Mouse (Mus musculus) kidney, embryonic 15.5 days (tissue): ENCODE measurements at regions not wholly inside any gene's neighbourhood (a gene's known extent, or its start where the extent isn't known, plus 50 kb on each side); places are given as distances from the start of the nearest gene placed in this dataset.
A peak's percentile ranks its signal among the peaks of the same experiment; 100 is the strongest.
"Not testable (repeated sequence)": the region's sequence is repeated elsewhere in the genome, so short reads cannot be mapped to it uniquely, and the experiment has no call there.

Source experiments
- ATAC-seq: fragments of 200-750 bp; cut with Nextera tagmentation; replicated peaks from 2 replicates; pipeline ENCODE4 v1.8.0; 2017; ENCODE audit warnings: moderate TSS enrichment; ENCODE audit not compliant: low FRiP score
- H3K27ac ChIP-seq: fragments of 300-500 bp; sonication (generic); 2 replicates; pipeline ENCODE4 v1.5.1; 2015; ENCODE audit warnings: mild to moderate bottlenecking, inconsistent platforms
- H3K27me3 ChIP-seq: fragments of 300-500 bp; sonication (generic); 2 replicates; pipeline ENCODE4 v1.6.1; 2015; ENCODE audit warnings: inconsistent platforms
- H3K36me3 ChIP-seq: fragments of 300-500 bp; sonication (generic); 2 replicates; pipeline ENCODE4 v1.6.1; 2015; ENCODE audit warnings: inconsistent platforms
- H3K4me1 ChIP-seq: fragments of 300-500 bp; sonication (generic); 2 replicates; pipeline ENCODE4 v1.6.1; 2015; ENCODE audit warnings: inconsistent platforms
- H3K4me2 ChIP-seq: fragments of 300-500 bp; sonication (generic); 2 replicates; pipeline ENCODE4 v1.6.1; 2015; ENCODE audit warnings: moderate library complexity, mild to moderate bottlenecking, inconsistent platforms
- H3K4me3 ChIP-seq: fragments of 300-500 bp; sonication (generic); replicated peaks from 2 replicates; pipeline ENCODE4 v1.5.1; 2015; ENCODE audit warnings: mild to moderate bottlenecking, inconsistent platforms
- H3K9ac ChIP-seq: fragments of 300-500 bp; sonication (generic); 2 replicates; pipeline ENCODE4 v1.6.1; 2015; ENCODE audit warnings: mild to moderate bottlenecking, inconsistent platforms
- H3K9me3 ChIP-seq: fragments of 300-500 bp; sonication (generic); replicated peaks from 2 replicates; pipeline ENCODE4 v1.6.1; 2016; ENCODE audit warnings: inconsistent platforms
- WGBS: fragments of 180-500 bp; shearing (Covaris S2); methylation state at CpG from one replicate; pipeline ENCODE4 v1.1.7; 2015; ENCODE audit warnings: mixed read lengths; 5-methylcytosine and 5-hydroxymethylcytosine counted together

DNA sequence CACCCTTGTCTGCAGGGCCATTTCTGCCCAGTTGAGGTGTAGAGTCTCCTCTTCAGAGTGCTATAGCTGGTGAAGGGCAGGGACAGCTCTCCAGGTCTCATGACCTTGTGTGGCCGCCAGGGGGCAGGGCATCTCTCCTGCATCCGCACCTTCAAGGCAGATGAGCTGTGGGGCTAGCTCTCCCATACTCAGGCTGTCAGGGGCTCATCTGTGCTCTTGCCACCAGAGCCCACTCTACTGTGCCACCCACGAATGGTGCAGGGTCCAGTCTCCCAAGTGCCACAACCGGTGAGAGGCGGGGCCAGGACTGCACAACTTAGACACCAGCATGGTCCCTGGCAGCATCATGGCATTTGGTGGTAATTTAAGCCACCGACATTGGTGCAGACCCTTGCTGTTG, 111.3 kb downstream of the Syt10 start:
- 0 out of 2 replicates have a peak, but pooled peaks have one; percentile 18 for ATAC-seq
- H3K36me3 ChIP-seq = no peaks in the 10 kb centered on the region
- no peaks in the 10 kb centered on the region for H3K9me3 ChIP-seq
- no peaks in the 10 kb centered on the region for H3K27me3 ChIP-seq
- H3K9ac ChIP-seq = no peak overlapping the region
- H3K4me1 ChIP-seq = no peaks in the 10 kb centered on the region
- H3K4me2 ChIP-seq = no peak overlapping the region
- 46% methylated on average over 6 of the region's 6 CpGs for WGBS
- H3K27ac ChIP-seq = no peak overlapping the region
- H3K4me3 ChIP-seq = no peak overlapping the region

DNA sequence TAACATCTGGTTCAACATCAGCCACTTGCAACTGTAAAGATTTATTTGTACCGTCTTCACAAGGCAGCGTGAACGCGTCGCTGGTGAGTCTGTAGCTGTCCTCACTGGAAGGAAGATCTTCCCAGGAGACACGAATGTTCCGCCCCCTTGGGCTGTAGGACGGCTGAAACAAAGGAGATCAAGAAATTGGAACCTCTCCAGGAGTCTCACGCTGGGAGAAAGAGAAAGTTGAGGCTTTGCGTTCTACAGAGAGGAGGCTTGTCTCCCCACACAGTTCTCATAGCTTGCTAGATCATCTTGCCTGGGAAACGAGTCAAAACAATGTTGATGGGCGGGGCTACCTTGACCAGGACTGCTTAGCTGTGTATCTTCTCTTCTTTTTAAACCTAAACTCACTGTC, 117.3 kb downstream of the Syt10 start:
- Histone ChIP-seq H3K36me3 (no peaks in the 10 kb centered on the region), H3K4me3 (0 out of 2 replicates have a peak overlapping the region, but pooled peaks have one; percentile 4), H3K9me3 (no peaks in the 10 kb centered on the region), H3K27me3 (no peaks in the 10 kb centered on the region), H3K27ac (no peak overlapping the region), H3K9ac (no peak overlapping the region), H3K4me1 (no peaks in the 10 kb centered on the region), H3K4me2 (peak overlapping the region; percentile 34; the same call in 1 of the 2 replicates)
- 57% methylated on average over 12 of the region's 12 CpGs for WGBS
- no peak for ATAC-seq

- ATAC-seq = no peak
- H3K4me3 ChIP-seq = no peak overlapping the region
- H3K9me3 ChIP-seq = no peaks in the 10 kb centered on the region
- H3K36me3 ChIP-seq = no peaks in the 10 kb centered on the region
- H3K9ac ChIP-seq = no peak overlapping the region
- WGBS = 56% methylated on average over 2 of the region's 2 CpGs
- no peak overlapping the region for H3K27ac ChIP-seq
- no peaks in the 10 kb centered on the region for H3K27me3 ChIP-seq
- H3K4me2 ChIP-seq = no peak overlapping the region
- H3K4me1 ChIP-seq = no peaks in the 10 kb centered on the region
Observed at GRCm38 (mm10) chr15:89697221-89697620, 105.5 kb upstream of the Rabl2 start.

- Histone ChIP-seq H3K27me3 (no peaks in the 10 kb centered on the region), H3K4me1 (no peaks in the 10 kb centered on the region), H3K9ac (no peak overlapping the region), H3K36me3 (no peaks in the 10 kb centered on the region), H3K4me2 (no peak overlapping the region), H3K27ac (no peak overlapping the region), H3K4me3 (no peak overlapping the region), H3K9me3 (no peaks in the 10 kb centered on the region)
- no peak for ATAC-seq
Observed at GRCm38 (mm10) chr15:89676366-89676765, 84.6 kb upstream of the Rabl2 start.

DNA sequence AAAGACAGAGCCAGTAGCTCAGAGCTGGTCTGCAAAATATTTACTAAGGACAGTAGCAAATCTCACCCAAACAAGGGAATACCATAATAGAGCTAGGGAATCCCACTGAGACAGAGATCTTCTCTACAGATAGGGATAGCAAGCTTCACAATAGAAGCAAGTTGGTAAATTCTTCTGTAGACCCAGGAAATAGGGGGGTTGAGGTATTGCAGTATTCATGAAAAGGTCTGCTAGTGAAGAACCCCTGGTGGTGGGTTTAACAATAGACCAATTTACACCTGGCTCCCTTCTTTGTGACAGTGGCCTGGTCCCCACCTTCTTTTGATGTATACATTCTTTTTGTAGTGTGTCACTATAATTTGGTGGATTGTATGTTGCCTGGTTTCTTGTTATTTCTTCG, 64.8 kb upstream of the Rabl2 start:
- 91% methylated on average over 1 of the region's 1 CpGs for WGBS
- not testable (repeated sequence) for H3K9me3 ChIP-seq, H3K36me3 ChIP-seq, ATAC-seq, H3K27ac ChIP-seq, H3K27me3 ChIP-seq, H3K4me2 ChIP-seq, H3K9ac ChIP-seq, H3K4me1 ChIP-seq, H3K4me3 ChIP-seq
